20 mouse cellular contexts compared by ENCODE assay signal in the genomic region with DNA sequence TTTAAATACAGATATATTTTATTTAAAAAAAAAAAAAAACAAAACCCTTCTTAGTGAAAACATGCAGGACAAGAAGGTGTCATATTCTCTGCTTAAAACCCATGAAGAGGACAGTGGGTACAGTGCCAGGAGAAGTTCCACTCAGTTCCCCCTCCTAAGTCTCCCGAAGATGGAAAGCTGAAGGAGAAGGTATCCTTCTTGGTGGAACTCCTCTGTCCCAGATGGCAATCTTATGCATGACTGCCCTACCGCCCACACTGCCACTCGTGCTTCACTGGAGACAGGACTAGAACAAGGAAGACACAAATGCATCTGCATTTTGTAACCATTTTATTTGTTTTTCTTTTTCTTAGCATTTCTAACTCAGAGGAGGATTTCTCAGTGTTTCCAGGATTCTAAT.
DNase-seq lines count a peak whose midpoint lies in the region; ATAC-seq and TF ChIP-seq lines count a peak whose summit lies in the region.
"Had no signal": no experiment of that assay in that cellular context is flagged by ENCODE, and none has a peak within 500 bp of the region (broad histone marks: within the 10 kb centered on the region; RNA-seq: fewer than 3 reads in every experiment).

No protein-coding gene starts in this region.

- no peaks in the 10 kb centered on the region for H3K36me3 ChIP-seq in kidney, postnatal 0 days (ENCODE audit: insufficient read depth, low read length)
- H3K36me3 ChIP-seq: embryonic facial prominence, embryonic 15.5 days; forebrain, embryonic 10.5 days; limb, embryonic 13.5 days had no signal

- no peaks in the 10 kb centered on the region for H3K27me3 ChIP-seq in kidney, postnatal 0 days (ENCODE audit: insufficient read depth, low read length)
- H3K27me3 ChIP-seq: embryonic facial prominence, embryonic 15.5 days; limb, embryonic 13.5 days had no signal

- H3K4me1 ChIP-seq in kidney, postnatal 0 days (replicated peaks; ENCODE audit: insufficient read depth, low read length) = no peaks in the 10 kb centered on the region
- H3K4me1 ChIP-seq: embryonic facial prominence, embryonic 15.5 days; forebrain, embryonic 10.5 days; limb, embryonic 13.5 days had no signal

- H3K9ac ChIP-seq in kidney, postnatal 0 days (ENCODE audit: low read depth, low read length) = no peak overlapping the region
- H3K9ac ChIP-seq: embryonic facial prominence, embryonic 15.5 days; limb, embryonic 13.5 days; liver, embryonic 14.5 days had no signal

- ATAC-seq in kidney, postnatal 0 days (replicated peaks; ENCODE audit: low FRiP score, low read depth) = no peak
- ATAC-seq: lung, postnatal 0 days had no signal

- no peak overlapping the region for H3K4me3 ChIP-seq in kidney, postnatal 0 days (replicated peaks; ENCODE audit: low read depth, low read length)
- H3K4me3 ChIP-seq: embryonic facial prominence, embryonic 15.5 days; forebrain, embryonic 10.5 days; left cerebral cortex, adult 2 months; limb, embryonic 13.5 days had no signal

- no peak overlapping the region for H3K27ac ChIP-seq in kidney, postnatal 0 days
- H3K27ac ChIP-seq: embryonic facial prominence, embryonic 15.5 days; forebrain, embryonic 10.5 days; left cerebral cortex, adult 2 months; limb, embryonic 13.5 days; liver, embryonic 14.5 days had no signal

- WGBS in kidney, postnatal 0 days = 39% methylated on average over 3 of the region's 3 CpGs

- no peak overlapping the region for H3K4me2 ChIP-seq in kidney, postnatal 0 days (ENCODE audit: low read length)
- H3K4me2 ChIP-seq: embryonic facial prominence, embryonic 15.5 days; heart, embryonic 11.5 days; limb, embryonic 13.5 days had no signal

- peak; percentile 4 for DNase-seq in kidney, postnatal 0 days (ENCODE audit: low spot score)
- no peak for DNase-seq in kidney, postnatal 14 days
- peak; percentile 19 for DNase-seq in Muller cell, postnatal 12 days (ENCODE audit: inconsistent ontology term)
- DNase-seq in cerebellum, adult 11 months = peak; percentile 76
- peak; percentile 87 to 94 for DNase-seq in cerebellum, postnatal 14 days
- DNase-seq in embryo, embryonic 11 days = no peak
- no peak for DNase-seq in kidney, postnatal 25 days
- DNase-seq: adrenal gland, postnatal 10 days; B cell, adult 2 months; heart, postnatal 36 days; kidney, adult 9 months; spleen, adult 18-20 months; thymus, adult 18-20 months had no signal

- H3K9me3 ChIP-seq in kidney, postnatal 0 days (replicated peaks; ENCODE audit: low read length) = no peaks in the 10 kb centered on the region
- H3K9me3 ChIP-seq: embryonic facial prominence, embryonic 15.5 days; forebrain, embryonic 10.5 days; limb, embryonic 13.5 days had no signal

- TF ChIP-seq CTCF in kidney, postnatal 0 days (IDR thresholded peaks at IDR 0.05; ENCODE audit: low read depth) = no peak

Comparison
In these comparisons a context has a peak if more than half of its experiments do, and no peak if none do; other contexts are left out.
1. DNase-seq: peak in kidney, postnatal 0 days (single experiment), Muller cell, postnatal 12 days (single experiment), cerebellum, adult 11 months (single experiment) and cerebellum, postnatal 14 days (2 of 2); none in kidney, postnatal 14 days (single experiment), embryo, embryonic 11 days (single experiment) and kidney, postnatal 25 days (0 of 2).